Mouse (Mus musculus) liver, postnatal 0 days (tissue): ENCODE measurements at regions not wholly inside any gene's neighbourhood (a gene's known extent, or its start where the extent isn't known, plus 50 kb on each side); places are given as distances from the start of the nearest gene placed in this dataset.

ENCODE experiments used
- CTCF ChIP-seq: sonication (generic); IDR thresholded peaks from 2 replicates; pipeline ENCODE4 v1.5.1; 2016; ENCODE audit warnings: antibody characterized with exemption, low read depth
- EP300 ChIP-seq: IDR thresholded peaks from 2 replicates; pipeline ENCODE4 v1.6.1; 2016; ENCODE audit warnings: antibody characterized with exemption, low read depth, mild to moderate bottlenecking

GRCm38 (mm10) chr4:56028441-56028840 lies 496.2 kb upstream of the Klf4 start:
- TF ChIP-seq CTCF (no peak), EP300 (no peak)
